Mouse (Mus musculus): ENCODE measurements around the gene Rreb1.

Rreb1 gene

DNA sequence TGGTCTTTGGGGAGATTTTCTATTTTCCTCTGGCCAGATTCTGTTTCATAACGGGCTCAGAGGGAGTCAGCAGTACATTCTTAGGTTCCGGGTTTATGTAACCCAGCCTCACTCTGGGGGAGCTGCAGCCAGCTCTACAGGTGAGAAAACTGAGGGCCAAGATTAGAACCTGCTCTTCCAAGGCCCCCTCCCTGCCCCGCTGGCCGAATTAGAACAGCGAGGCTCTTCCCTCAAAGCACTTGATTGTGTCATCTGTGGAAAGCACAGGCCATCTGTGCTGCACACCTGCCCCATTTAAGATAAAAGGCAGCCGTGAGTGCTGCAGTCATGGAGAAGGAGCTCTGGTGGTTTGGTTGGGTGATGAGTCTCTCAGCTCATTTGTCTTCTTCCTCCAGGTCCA is 130.3 kb downstream of the Rreb1 start:
- no peak for DNase-seq (ENCODE audit: low read depth in 2 of 2, low spot score in 2 of 2)

GRCm38 (mm10) chr13:37909225-37909624 is 131.0 kb downstream of the Rreb1 start:
- DNase-seq (ENCODE audit: low read depth in 2 of 2, low spot score in 2 of 2), result no peak

DNA sequence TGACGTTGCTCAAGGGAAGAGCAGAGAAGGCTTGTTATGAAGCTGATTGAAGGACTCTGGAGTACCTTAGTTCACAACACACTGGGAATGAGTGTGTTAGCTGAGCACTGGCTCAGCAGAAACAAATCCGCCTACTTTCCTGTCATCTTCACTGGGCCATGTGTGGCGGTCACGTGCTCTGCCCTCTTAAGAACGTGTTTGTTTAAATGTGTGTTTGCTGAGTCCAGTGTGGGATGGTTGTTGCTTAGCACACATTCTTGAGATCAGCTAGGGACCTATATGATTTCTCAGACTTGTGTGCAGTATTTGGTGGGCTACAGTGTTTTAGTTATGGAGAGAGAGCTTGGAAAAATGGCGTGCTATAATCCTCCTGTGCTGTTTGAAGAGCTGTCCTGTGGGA is 133.8 kb downstream of the Rreb1 start:
- DNase-seq (ENCODE audit: low read depth in 2 of 2, low spot score in 2 of 2), result no peak

GRCm38 (mm10) chr13:37912591-37913467 is 134.6 kb downstream of the Rreb1 start:
- no peak for DNase-seq (ENCODE audit: low read depth in 2 of 2, low spot score in 2 of 2)

DNA sequence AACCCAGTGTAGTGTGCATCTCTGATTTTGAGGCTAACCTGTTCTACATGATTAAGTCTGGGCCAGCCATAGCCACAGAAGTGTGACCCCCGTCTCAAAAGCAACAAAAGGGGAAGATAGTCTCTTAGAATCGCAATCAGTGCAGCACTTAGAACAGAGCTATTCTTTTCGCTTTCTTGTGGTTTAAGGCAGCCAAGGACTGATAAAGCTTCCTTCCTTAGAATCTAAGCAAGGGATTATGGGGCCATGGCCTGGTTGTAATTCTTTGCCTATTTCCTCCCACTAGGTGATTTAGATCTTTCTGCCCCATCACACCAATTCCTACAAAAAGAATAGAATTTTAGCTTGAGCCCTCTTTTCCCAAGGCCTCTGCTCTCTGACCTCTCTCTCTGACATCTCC is 135.8 kb downstream of the Rreb1 start:
- no peak for DNase-seq (ENCODE audit: low read depth in 2 of 2, low spot score in 2 of 2)

- no peak for DNase-seq (ENCODE audit: low read depth in 2 of 2, low spot score in 2 of 2)
Measured at GRCm38 (mm10) chr13:37918336-37919261, 140.4 kb downstream of the Rreb1 start.

GRCm38 (mm10) chr13:37919711-37920277 is 141.6 kb downstream of the Rreb1 start:
- DNase-seq (ENCODE audit: low read depth in 2 of 2, low spot score in 2 of 2), result no peak

DNA sequence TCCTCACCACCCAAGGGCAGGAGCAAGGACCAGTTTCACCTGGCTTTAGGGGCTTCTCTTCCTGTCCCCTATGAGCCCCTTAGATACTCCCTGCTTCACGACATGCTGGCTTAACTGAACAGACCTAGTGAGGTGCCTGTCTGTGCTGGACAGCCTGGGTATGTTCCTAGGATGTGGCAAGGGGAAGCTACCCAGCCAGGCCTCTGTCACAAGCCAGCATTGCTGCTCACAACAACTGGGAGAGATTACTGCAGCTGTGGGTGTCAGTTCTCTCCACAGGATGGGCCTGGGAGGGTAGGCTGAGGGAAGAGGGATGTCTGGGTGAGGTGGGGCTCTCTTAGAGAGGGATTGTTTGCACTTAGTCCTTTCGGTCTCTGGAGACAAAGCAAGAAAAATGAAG is 142.5 kb downstream of the Rreb1 start:
- DNase-seq (ENCODE audit: low read depth in 2 of 2, low spot score in 2 of 2), result no peak

- no peak for DNase-seq (ENCODE audit: low read depth in 2 of 2, low spot score in 2 of 2)
Measured at GRCm38 (mm10) chr13:37923091-37923490, 144.9 kb downstream of the Rreb1 start.

DNA sequence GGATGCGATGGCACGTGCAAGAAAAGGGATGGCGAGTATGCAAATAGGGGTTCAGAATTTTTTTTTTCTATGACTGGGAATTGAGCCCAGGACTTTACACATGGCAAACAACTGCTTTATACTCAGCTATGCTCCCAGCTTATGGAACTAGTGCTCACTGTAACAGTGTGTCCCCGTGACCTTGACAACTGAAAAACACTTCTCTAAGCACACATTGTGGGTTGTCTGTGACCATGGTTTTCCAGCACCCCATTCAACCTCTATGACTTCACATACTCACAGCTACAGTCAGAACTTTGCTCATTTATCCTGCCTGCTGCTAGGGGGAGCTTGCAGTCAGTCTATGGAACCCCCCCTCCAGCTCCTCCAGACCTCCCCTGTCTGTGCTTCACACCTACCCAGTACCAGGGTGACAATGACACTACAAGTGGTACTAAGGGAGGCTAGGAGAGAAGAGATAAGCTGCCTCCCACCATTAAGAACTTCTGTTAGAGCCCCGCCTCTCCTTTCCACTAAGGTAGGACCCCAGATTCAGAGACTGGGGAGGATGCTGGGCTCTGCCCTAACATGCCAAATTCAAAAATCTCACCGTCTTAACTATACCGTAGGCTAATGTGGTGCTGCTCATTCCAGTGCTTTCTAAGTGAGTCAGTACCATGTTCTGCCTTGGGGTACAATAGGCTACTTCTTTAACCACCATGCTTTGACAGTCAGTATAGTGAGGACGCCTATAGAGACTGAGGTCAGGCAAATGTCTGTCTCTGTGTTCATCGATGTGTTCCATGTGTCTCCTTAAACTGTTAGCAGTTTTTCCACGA is 145.7 kb downstream of the Rreb1 start:
- no peak for DNase-seq (ENCODE audit: low read depth in 2 of 2, low spot score in 2 of 2)

- DNase-seq (ENCODE audit: low read depth in 2 of 2, low spot score in 2 of 2), result no peak
Measured at GRCm38 (mm10) chr13:37924461-37924948, 146.3 kb downstream of the Rreb1 start.

- no peak for DNase-seq (ENCODE audit: low read depth in 2 of 2, low spot score in 2 of 2)
Measured at GRCm38 (mm10) chr13:37926394-37926793, 148.2 kb downstream of the Rreb1 start.

GRCm38 (mm10) chr13:37929532-37929931 is 151.3 kb downstream of the Rreb1 start:
- no peak for DNase-seq (ENCODE audit: low read depth in 2 of 2, low spot score in 2 of 2)

DNA sequence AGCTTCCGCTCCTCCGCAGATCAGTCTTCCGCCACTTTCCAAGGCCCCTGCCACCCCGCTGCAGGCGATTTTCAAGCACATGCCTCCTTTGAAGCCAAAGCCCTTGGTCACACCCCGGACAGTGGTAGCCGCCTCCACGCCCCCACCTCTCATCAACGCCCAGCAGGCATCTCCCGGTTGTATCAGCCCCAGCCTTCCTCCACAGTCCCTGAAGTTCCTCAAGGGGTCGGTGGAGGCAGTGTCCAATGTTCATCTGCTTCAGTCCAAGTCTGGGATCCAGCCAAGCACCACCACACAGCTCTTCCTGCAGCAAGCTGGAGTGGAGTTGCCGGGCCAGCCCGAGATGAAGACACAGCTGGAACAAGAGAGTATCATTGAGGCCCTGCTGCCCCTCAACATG is 151.9 kb downstream of the Rreb1 start:
- DNase-seq (ENCODE audit: low read depth in 2 of 2, low spot score in 2 of 2), result no peak

- no peak for DNase-seq (ENCODE audit: low read depth in 2 of 2, low spot score in 2 of 2)
Measured at GRCm38 (mm10) chr13:37930621-37931020, 152.4 kb downstream of the Rreb1 start.

DNA sequence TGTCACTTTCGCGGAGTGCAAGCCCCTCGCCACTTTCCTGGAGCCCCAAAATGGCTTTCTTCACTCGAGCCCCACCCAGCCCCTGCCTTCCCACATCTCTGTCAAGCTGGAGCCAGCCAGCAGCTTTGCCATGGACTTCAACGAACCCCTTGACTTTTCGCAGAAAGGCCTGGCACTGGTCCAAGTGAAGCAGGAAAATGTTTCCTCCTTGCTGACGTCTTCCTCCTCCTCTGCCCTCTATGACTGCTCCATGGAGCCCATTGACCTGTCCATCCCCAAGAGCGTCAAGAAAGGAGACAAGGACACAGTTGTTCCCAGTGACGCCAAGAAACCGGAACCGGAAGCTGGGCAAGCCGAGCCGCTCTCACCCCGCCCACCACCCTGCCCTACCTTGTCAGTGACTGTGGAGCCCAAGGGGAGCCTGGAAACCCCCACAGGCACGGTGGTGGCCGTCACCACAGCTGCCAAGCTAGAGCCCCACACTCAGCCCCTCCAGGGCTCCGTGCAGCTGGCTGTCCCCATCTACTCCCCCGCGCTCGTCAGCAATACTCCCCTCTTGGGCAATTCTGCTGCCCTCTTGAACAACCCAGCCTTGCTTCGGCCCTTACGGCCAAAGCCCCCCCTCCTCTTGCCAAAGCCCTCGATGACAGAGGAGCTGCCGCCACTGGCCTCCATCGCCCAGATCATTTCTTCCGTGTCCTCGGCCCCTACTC is 153.2 kb downstream of the Rreb1 start:
- DNase-seq (ENCODE audit: low read depth in 2 of 2, low spot score in 2 of 2), result no peak

- no peak for DNase-seq (ENCODE audit: low read depth in 2 of 2, low spot score in 2 of 2)
Measured at GRCm38 (mm10) chr13:37934075-37934474, 155.9 kb downstream of the Rreb1 start.

DNA sequence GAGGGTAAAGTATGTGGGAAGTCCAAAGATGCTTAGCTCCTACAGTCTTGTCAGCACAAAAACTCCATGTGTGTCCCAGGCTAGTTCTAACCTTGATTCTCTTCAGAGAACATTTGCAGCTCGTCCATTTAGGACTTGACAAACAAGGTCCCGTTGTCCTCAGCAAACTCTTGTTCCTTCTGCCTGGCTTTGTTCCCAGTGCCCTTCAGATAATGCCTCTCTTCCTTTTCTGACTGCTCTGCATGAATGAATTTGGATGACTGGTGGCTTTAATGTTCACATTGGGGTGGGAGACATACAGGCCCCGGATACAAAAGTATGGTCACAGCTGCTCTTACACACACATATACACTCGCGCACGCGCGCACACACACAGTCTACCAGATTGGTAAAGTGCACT is 156.7 kb downstream of the Rreb1 start:
- DNase-seq (ENCODE audit: low read depth in 2 of 2, low spot score in 2 of 2), result no peak

- no peak for DNase-seq (ENCODE audit: low read depth in 2 of 2, low spot score in 2 of 2)
Measured at GRCm38 (mm10) chr13:37936351-37936750, 158.2 kb downstream of the Rreb1 start.

GRCm38 (mm10) chr13:37940167-37940566 is 162.0 kb downstream of the Rreb1 start:
- no peak for DNase-seq (ENCODE audit: low read depth in 2 of 2, low spot score in 2 of 2)

All from CD8-positive naive resting alpha-beta T cell, adult 2 months (primary cell).